Mouse (Mus musculus): ENCODE results near the gene Gm27021.

GRCm38 (mm10) chr8:120696401-120697153 lies 28.7 kb upstream of the Gm27021 start:
- TF ChIP-seq POLR2A (IDR thresholded peaks at IDR 0.05; ENCODE audit: control insufficient read depth in 1 of 2, insufficient read depth in 1 of 2, low read depth in 1 of 2, low read length in 2 of 2, poor library complexity in 1 of 2) (no peak), ZNF384 (IDR thresholded peaks at IDR 0.05; ENCODE audit: low read depth, low read length) (no peak), TCF12 (IDR thresholded peaks at IDR 0.05; ENCODE audit: low read depth, low read length) (no peak), MEF2A (IDR thresholded peaks at IDR 0.05; ENCODE audit: extremely low read depth, insufficient replicate concordance, low read depth, low read length, poor library complexity, severe bottlenecking) (no peak)

Measured in MEL (cell line).